Mouse (Mus musculus): ENCODE results near the gene Usp48. TPM values are rescaled to one million over a fixed set of nuclear protein-coding genes. Genes with fewer than 3 reads are reported as not detected.
A peak's percentile ranks its signal among the peaks of the same experiment; 100 is the strongest.

The Usp48 gene
- polyA plus RNA-seq, 1 experiment from 2014 or later = 27.1 TPM

DNA sequence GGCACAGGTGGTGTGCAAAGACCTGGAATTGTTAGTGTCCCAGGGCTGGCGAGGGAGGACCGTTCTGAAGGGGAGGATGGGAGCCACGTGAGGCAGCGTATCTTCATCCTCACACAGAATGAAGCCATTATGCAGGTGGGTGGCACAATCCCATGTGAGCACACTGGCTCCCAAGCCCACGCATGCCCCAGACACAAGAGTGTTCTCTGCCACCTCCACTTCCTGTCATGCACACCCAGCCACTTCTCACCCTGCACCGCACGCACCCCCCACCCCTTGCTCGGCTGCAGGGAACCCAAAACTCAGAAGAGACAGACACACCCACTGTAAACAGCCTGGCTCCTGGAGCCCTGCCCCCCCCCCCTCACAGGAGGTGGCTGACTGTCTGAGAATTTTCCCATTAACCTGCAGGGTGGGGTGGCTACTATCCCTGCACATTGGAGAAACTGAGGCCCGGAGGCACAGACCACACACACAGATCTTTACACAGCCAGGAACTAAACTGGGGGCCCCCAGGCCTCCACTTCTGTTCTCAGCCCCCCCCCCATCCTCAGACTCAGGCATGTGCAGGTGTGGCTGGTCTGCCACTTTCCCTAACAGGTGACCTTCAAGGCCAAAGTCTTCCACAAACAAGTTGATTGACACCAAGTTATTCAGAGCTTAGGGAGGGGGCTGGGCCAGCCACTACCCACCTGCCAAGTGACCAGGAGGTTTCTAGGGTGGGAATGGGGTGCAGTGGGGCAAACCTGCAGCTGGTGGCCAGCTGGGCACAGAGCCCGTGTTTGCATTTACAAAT is 98.8 kb downstream of the Usp48 start:
- Histone ChIP-seq H3K27me3 (peaks cover under 1% of the 10 kb centered on the region), H3K4me1 (replicated peaks) (no peaks in the 10 kb centered on the region), H3K27ac (replicated peaks) (no peak overlapping the region), H3K36me3 (replicated peaks) (no peaks in the 10 kb centered on the region), H3K9ac (no peak overlapping the region), H3K4me3 (replicated peaks) (no peak overlapping the region), H3K9me3 (replicated peaks) (no peaks in the 10 kb centered on the region), H3K4me2 (no peak overlapping the region)
- no peak for ATAC-seq (ENCODE audit: insufficient read depth)
- 55% methylated on average over 10 of the region's 10 CpGs for WGBS (ENCODE audit: insufficient replicate concordance)

GRCm38 (mm10) chr4:137695300-137695699 is 101.7 kb downstream of the Usp48 start:
- no peaks in the 10 kb centered on the region for H3K36me3 ChIP-seq (replicated peaks)
- no peak for ATAC-seq (ENCODE audit: insufficient read depth)

GRCm38 (mm10) chr4:137695900-137696299 is 102.3 kb downstream of the Usp48 start:
- Histone ChIP-seq H3K4me1 (replicated peaks) (peaks cover 7% of the 10 kb centered on the region; the same call in 1 of the 2 replicates), H3K4me3 (replicated peaks) (no peak overlapping the region), H3K9ac (no peak overlapping the region), H3K4me2 (no peak overlapping the region), H3K36me3 (replicated peaks) (no peaks in the 10 kb centered on the region), H3K9me3 (replicated peaks) (no peaks in the 10 kb centered on the region), H3K27me3 (no peaks in the 10 kb centered on the region), H3K27ac (replicated peaks) (no peak overlapping the region)
- 30% methylated on average over 4 of the region's 4 CpGs for WGBS (ENCODE audit: insufficient replicate concordance)
- ATAC-seq (ENCODE audit: insufficient read depth) = no peak

More at GRCm38 (mm10) chr4:137695300-137695699, 101.7 kb downstream of the Usp48 start:
- no peak overlapping the region for H3K27ac ChIP-seq (replicated peaks)
- peaks cover 7% of the 10 kb centered on the region; the same call in 1 of the 2 replicates for H3K4me1 ChIP-seq (replicated peaks)
- no peak overlapping the region for H3K4me2 ChIP-seq
- no peaks in the 10 kb centered on the region for H3K9me3 ChIP-seq (replicated peaks)
- no peak overlapping the region for H3K4me3 ChIP-seq (replicated peaks)
- no peak overlapping the region for H3K9ac ChIP-seq
- H3K27me3 ChIP-seq = no peaks in the 10 kb centered on the region
- 53% methylated on average over 8 of the region's 8 CpGs for WGBS (ENCODE audit: insufficient replicate concordance)

DNA sequence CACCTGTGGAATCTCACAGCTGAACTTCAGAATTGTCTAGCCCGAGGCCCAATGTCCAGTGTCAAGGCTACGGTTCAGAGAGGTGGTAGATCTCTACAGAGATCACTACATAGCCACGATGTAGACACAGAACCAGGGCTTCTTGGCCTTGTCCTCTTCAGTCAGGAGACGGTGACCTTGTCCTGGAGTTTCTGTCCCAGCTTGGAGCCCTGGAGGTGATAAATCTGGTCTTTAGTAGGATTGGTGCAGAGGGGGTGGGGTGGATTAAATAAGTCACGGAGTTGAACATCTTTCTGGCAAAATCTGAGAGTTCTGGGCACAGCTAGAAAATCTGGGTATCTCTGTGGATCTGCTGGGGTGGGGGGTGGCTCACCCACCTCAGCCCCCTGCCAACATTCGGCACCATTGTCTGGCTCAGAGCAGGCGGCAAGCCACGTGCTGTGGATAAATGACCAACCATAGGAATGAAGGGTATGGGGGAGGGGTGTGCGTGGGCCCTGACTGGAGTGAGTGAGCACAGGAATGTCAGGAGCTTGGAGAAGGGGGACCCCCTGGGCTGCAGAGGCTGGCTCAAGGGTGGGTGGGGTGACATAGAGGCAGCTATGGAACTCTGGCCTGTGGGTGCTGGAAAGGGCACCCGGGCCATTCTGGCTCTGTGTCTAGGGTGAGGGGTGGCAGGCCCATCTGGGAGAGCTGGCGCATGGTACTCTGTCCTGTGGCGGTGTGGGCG is 103.8 kb downstream of the Usp48 start:
- no peaks in the 10 kb centered on the region for H3K36me3 ChIP-seq (replicated peaks)
- no peaks in the 10 kb centered on the region for H3K9me3 ChIP-seq (replicated peaks)
- H3K4me2 ChIP-seq = no peak overlapping the region
- no peaks in the 10 kb centered on the region for H3K27me3 ChIP-seq
- 0 out of 2 replicates have a peak, but pooled peaks have one; percentile 15 for ATAC-seq (ENCODE audit: insufficient read depth)
- WGBS (ENCODE audit: insufficient replicate concordance) = 60% methylated on average over 13 of the region's 13 CpGs
- peaks cover 13% of the 10 kb centered on the region; the same call in 1 of the 2 replicates for H3K4me1 ChIP-seq (replicated peaks)
- H3K9ac ChIP-seq = no peak overlapping the region
- no peak overlapping the region for H3K4me3 ChIP-seq (replicated peaks)
- no peak overlapping the region for H3K27ac ChIP-seq (replicated peaks)

DNA sequence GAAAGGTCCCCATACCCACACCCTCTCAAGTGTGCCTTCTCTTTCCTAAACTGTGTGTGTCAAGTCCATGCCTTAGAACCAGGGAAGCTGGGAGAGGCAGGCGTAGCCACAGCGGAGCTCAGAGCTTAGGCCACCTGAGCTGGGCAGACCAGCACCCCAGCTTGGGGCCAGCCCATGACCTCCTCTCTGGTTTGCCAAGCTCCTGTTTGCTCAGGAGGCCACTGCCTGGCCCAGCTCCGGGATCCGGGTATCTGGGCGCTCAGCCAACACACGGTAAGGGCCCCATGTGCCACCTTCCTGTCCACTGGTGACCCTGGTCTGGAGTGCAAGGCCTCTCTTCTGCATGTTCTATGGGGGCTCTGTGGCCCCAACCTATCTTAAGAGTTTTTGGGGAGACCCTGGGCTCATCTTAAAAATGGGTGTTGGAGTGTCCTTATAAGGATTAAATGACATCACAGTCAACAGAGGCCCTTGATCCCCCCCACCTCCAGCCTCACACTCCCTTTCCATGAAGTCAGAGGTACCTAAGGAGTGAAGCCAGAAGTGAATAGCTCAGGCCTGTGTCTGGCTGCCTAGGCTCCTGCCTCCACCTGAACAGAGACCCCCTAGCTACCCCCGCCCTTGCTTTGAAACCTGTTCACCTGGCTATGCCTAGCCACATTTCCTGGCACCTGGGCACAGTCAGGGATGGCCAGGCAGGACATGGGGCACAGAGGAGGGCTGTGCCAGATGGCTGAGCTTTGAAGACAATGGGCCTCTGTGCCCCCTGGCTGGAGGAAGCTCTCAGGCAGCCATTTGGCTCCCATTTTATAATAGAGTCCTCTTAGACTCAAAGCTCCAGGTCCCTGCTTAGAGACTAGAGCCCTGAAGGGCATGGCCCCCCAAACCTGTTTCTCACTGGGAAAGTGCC is 104.8 kb downstream of the Usp48 start:
- 64% methylated on average over 7 of the region's 7 CpGs for WGBS (ENCODE audit: insufficient replicate concordance)

DNA sequence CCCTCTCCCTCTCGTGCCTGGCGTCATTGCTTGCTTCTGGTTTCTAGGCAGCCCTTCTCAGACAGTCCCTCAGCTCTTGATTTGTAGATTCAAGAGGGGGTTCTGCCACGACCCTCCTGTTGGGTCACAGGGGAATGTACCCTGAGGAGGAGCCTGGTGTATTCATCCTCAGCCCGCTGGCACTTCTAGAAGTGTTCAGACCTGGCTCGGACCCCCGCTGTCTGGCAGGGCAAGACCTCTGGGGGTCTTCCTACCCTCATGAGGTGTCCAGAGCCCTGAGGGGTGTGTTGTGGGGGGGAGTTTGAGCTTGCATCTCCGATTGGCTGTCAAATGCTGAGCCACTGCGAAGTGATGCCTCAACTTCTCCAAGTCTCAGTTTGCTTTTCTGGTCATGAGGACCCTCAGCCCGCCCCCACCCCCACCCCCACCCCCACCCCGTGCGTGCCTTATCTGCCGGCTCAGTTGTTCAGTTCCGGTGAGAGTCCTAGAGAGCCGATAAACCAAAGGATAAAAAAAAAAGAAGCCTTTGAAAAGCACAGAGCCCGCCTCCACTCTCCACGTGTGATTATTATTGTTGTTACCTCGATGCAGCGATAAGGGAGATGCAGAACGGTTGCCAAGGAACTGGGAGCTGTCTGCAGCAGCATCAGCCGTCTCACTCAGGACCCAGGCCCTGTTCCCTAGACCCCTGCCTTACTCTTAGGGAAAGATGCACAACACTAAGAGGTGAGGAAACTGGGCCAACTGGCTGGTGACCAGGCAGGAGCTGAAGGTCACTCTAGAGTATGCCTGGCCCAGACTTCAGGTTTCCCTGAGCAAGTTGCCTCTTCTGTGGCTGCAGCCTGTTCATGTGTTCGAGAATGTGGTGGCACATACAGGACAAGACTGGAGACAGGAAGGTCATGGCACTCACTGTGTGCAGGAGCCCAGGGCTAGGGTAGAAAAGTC is 106.0 kb downstream of the Usp48 start:
- Histone ChIP-seq H3K4me2 (no peak overlapping the region), H3K4me3 (replicated peaks) (no peak overlapping the region), H3K36me3 (replicated peaks) (no peaks in the 10 kb centered on the region), H3K27ac (replicated peaks) (no peak overlapping the region), H3K4me1 (replicated peaks) (peaks cover 13% of the 10 kb centered on the region; the same call in 1 of the 2 replicates), H3K27me3 (peaks cover 7% of the 10 kb centered on the region; the same call in 1 of the 2 replicates), H3K9me3 (replicated peaks) (no peaks in the 10 kb centered on the region), H3K9ac (no peak overlapping the region)
- no peak for ATAC-seq (ENCODE audit: insufficient read depth)
- 41% methylated on average over 21 of the region's 21 CpGs for WGBS (ENCODE audit: insufficient replicate concordance)

More for the DNA sequence above, 104.8 kb downstream of the Usp48 start:
- Histone ChIP-seq H3K4me3 (replicated peaks) (no peak overlapping the region), H3K9ac (no peak overlapping the region), H3K9me3 (replicated peaks) (no peaks in the 10 kb centered on the region), H3K36me3 (replicated peaks) (no peaks in the 10 kb centered on the region), H3K27ac (replicated peaks) (no peak overlapping the region), H3K4me2 (no peak overlapping the region), H3K4me1 (replicated peaks) (peaks cover 13% of the 10 kb centered on the region; the same call in 1 of the 2 replicates), H3K27me3 (no peaks in the 10 kb centered on the region)
- peak; percentile 57 for ATAC-seq (ENCODE audit: insufficient read depth)

GRCm38 (mm10) chr4:137700960-137701359 is 107.4 kb downstream of the Usp48 start:
- Histone ChIP-seq H3K4me1 (replicated peaks) (peaks cover 19% of the 10 kb centered on the region; the same call in 1 of the 2 replicates), H3K4me3 (replicated peaks) (no peak overlapping the region), H3K4me2 (no peak overlapping the region), H3K27me3 (peaks cover 7% of the 10 kb centered on the region; the same call in 1 of the 2 replicates), H3K9ac (no peak overlapping the region), H3K9me3 (replicated peaks) (no peaks in the 10 kb centered on the region), H3K36me3 (replicated peaks) (no peaks in the 10 kb centered on the region), H3K27ac (replicated peaks) (no peak overlapping the region)
- WGBS (ENCODE audit: insufficient replicate concordance) = 37% methylated on average over 6 of the region's 6 CpGs
- ATAC-seq (ENCODE audit: insufficient read depth) = no peak

DNA sequence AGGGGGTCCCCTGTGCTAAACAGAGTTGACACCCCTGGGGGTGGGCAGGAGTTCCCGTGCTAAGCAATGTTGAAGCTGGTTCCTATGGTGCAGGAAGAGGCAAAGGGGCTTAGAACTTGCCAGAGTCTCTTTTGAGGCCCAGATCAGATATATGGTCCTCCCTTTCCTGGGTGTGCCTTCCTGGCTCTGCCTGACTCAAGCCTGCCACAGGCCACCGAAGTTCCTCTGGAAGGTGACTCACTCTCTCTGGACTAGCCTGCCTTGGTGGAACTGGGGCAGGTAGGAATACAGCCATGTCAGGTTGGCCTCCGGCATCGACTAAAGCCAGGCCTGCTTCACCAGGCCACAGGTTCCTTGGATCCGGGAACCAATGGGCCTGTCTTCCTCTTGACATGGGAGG is 109.5 kb downstream of the Usp48 start:
- 56% methylated on average over 5 of the region's 5 CpGs for WGBS (ENCODE audit: insufficient replicate concordance)
- Histone ChIP-seq H3K27me3 (peaks cover 27% of the 10 kb centered on the region), H3K9ac (no peak overlapping the region), H3K36me3 (replicated peaks) (no peaks in the 10 kb centered on the region), H3K9me3 (replicated peaks) (no peaks in the 10 kb centered on the region), H3K4me2 (no peak overlapping the region), H3K27ac (replicated peaks) (no peak overlapping the region), H3K4me3 (replicated peaks) (no peak overlapping the region), H3K4me1 (replicated peaks) (peaks cover 33% of the 10 kb centered on the region)
- no peak for ATAC-seq (ENCODE audit: insufficient read depth)

GRCm38 (mm10) chr4:137704561-137704960 is 111.0 kb downstream of the Usp48 start:
- H3K4me1 ChIP-seq (replicated peaks) = peaks cover 29% of the 10 kb centered on the region
- no peak overlapping the region for H3K4me3 ChIP-seq (replicated peaks)
- ATAC-seq (ENCODE audit: insufficient read depth) = no peak
- no peak overlapping the region for H3K27ac ChIP-seq (replicated peaks)
- no peaks in the 10 kb centered on the region for H3K36me3 ChIP-seq (replicated peaks)
- H3K9me3 ChIP-seq (replicated peaks) = no peaks in the 10 kb centered on the region
- peaks cover 42% of the 10 kb centered on the region for H3K27me3 ChIP-seq
- no peak overlapping the region for H3K9ac ChIP-seq
- WGBS (ENCODE audit: insufficient replicate concordance) = 38% methylated on average over 2 of the region's 2 CpGs
- no peak overlapping the region for H3K4me2 ChIP-seq

DNA sequence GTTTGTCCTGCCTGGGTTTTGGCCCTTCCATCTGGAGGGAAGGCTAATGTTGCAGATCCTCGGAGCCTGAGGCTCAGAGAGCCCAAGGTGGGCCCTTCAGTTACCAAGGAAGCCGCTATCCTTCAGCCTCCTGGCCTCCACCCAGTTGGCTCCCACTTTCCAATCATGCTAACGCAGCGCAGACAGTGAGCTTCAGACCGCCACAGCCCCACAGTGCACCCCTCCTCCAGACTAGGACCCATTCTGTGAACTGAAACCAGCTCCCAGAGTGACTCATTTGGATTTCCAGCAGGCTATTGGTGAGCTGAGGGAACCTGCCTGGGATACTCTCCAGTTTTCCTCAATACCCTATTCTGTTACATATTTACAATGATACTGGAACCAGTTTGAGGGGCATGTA is 111.8 kb downstream of the Usp48 start:
- 58% methylated on average over 5 of the region's 5 CpGs for WGBS (ENCODE audit: insufficient replicate concordance)
- Histone ChIP-seq H3K4me2 (no peak overlapping the region), H3K4me1 (replicated peaks) (peaks cover 29% of the 10 kb centered on the region), H3K4me3 (replicated peaks) (no peak overlapping the region), H3K9me3 (replicated peaks) (no peaks in the 10 kb centered on the region), H3K27ac (replicated peaks) (no peak overlapping the region), H3K27me3 (peaks cover 48% of the 10 kb centered on the region), H3K36me3 (replicated peaks) (no peaks in the 10 kb centered on the region), H3K9ac (no peak overlapping the region)
- no peak for ATAC-seq (ENCODE audit: insufficient read depth)

All from liver, embryonic 15.5 days (tissue).